In genomic region chr15:82145408-82145807, GRCm38 (mm10) we compare ENCODE assay signal across 8 mouse cellular contexts. TPM values are rescaled to one million over a fixed set of nuclear protein-coding genes. Genes with fewer than 3 reads are reported as not detected.
DNase-seq lines count a peak whose midpoint lies in the region; ATAC-seq and TF ChIP-seq lines count a peak whose summit lies in the region.

No protein-coding gene starts in this region.

- no peak for TF ChIP-seq EP300 in liver, postnatal 0 days (IDR thresholded peaks at IDR 0.05; ENCODE audit: low read depth)

- H3K9ac ChIP-seq in heart, embryonic 12.5 days = no peak overlapping the region
- H3K9ac ChIP-seq in ES-E14 (ENCODE audit: insufficient read depth, low read depth, low read length, poor library complexity, severe bottlenecking) = no peak overlapping the region; the same call in 1 of the 2 replicates
- no peak overlapping the region for H3K9ac ChIP-seq in forebrain, embryonic 15.5 days (replicated peaks)
- no peak overlapping the region for H3K9ac ChIP-seq in liver, postnatal 0 days (replicated peaks)

- peak overlapping the region; percentile 95 for H3K27ac ChIP-seq in heart, embryonic 12.5 days (ENCODE audit: poor library complexity, severe bottlenecking)
- peak overlapping the region; percentile 93 for H3K27ac ChIP-seq in ES-E14 (ENCODE audit: insufficient read depth, low read depth, low read length, poor library complexity, severe bottlenecking)
- peak overlapping the region; percentile 99 for H3K27ac ChIP-seq in forebrain, embryonic 15.5 days (replicated peaks)
- peak overlapping the region; percentile 90; the same call in 1 of the 2 replicates for H3K27ac ChIP-seq in liver, postnatal 0 days (ENCODE audit: low read depth)

- ATAC-seq in heart, embryonic 12.5 days (ENCODE audit: insufficient number of reproducible peaks, low FRiP score) = no peak
- ATAC-seq in forebrain, embryonic 15.5 days (replicated peaks) = no peak
- no peak for ATAC-seq in liver, postnatal 0 days
- ATAC-seq in erythroid progenitor cell, adult 5-6 weeks (replicated peaks; ENCODE audit: low FRiP score, poor library complexity, severe bottlenecking) = no peak

- WGBS in heart, embryonic 12.5 days = 9% methylated on average over 2 of the region's 2 CpGs
- WGBS in forebrain, embryonic 15.5 days = 44% methylated on average over 2 of the region's 2 CpGs
- WGBS in liver, postnatal 0 days (ENCODE audit: insufficient replicate concordance) = 14% methylated on average over 2 of the region's 2 CpGs

- H3K9me3 ChIP-seq in heart, embryonic 12.5 days (replicated peaks) = no peaks in the 10 kb centered on the region
- no peaks in the 10 kb centered on the region for H3K9me3 ChIP-seq in ES-E14 (ENCODE audit: control insufficient read depth, insufficient read depth, low read depth, low read length)
- no peaks in the 10 kb centered on the region for H3K9me3 ChIP-seq in forebrain, embryonic 15.5 days
- H3K9me3 ChIP-seq in liver, postnatal 0 days (ENCODE audit: low read length) = no peaks in the 10 kb centered on the region

- no peaks in the 10 kb centered on the region for H3K36me3 ChIP-seq in heart, embryonic 12.5 days
- H3K36me3 ChIP-seq in ES-E14 (ENCODE audit: control insufficient read depth, insufficient read depth, low read length, poor library complexity, severe bottlenecking) = peaks cover 12% of the 10 kb centered on the region; the same call in 1 of the 2 replicates
- H3K36me3 ChIP-seq in forebrain, embryonic 15.5 days = peaks cover 4% of the 10 kb centered on the region; the same call in 1 of the 2 replicates
- H3K36me3 ChIP-seq in liver, postnatal 0 days (replicated peaks; ENCODE audit: insufficient read depth, low read length) = 0 out of 2 replicates have a peak, but pooled peaks cover 2% of the 10 kb centered on the region

- no peaks in the 10 kb centered on the region for H3K27me3 ChIP-seq in heart, embryonic 12.5 days (replicated peaks)
- no peaks in the 10 kb centered on the region for H3K27me3 ChIP-seq in forebrain, embryonic 15.5 days
- H3K27me3 ChIP-seq in liver, postnatal 0 days (ENCODE audit: insufficient read depth, low read length) = no peaks in the 10 kb centered on the region

- no peak for TF ChIP-seq CTCF in liver, postnatal 0 days (IDR thresholded peaks at IDR 0.05; ENCODE audit: low read depth)

- in situ Hi-C loops in ES-E14 (cut with MboI; ENCODE audit: low sequenced_read_pairs in 2 of 2, unreplicated experiment in 2 of 2) = loop anchor here in 1 of 2 experiments (10.0 kb wide), 1 partner anchor 89 kb away; no protein-coding TSS in a partner anchor

- H3K4me3 ChIP-seq in heart, embryonic 12.5 days = no peak overlapping the region
- H3K4me3 ChIP-seq in ES-E14 (ENCODE audit: insufficient read depth in 1 of 2, low read depth in 1 of 2, low read length in 2 of 2, poor library complexity in 1 of 2, severe bottlenecking in 1 of 2) = no peak overlapping the region
- no peak overlapping the region for H3K4me3 ChIP-seq in forebrain, embryonic 15.5 days
- H3K4me3 ChIP-seq in liver, postnatal 0 days (ENCODE audit: low read depth, low read length) = no peak overlapping the region

- no peak for DNase-seq in heart, adult 8-10 months (ENCODE audit: low spot score)
- no peak for DNase-seq in ES-E14 (ENCODE audit: low read depth, low spot score)
- DNase-seq in liver, postnatal 0 days = no peak
- no peak for DNase-seq in T-cell, adult 2 months (ENCODE audit: low spot score)
- DNase-seq in gastrocnemius, postnatal 4 days (ENCODE audit: low spot score in 2 of 2) = no peak

- no peak overlapping the region for H3K4me2 ChIP-seq in heart, embryonic 12.5 days
- no peak overlapping the region for H3K4me2 ChIP-seq in forebrain, embryonic 15.5 days (replicated peaks)
- H3K4me2 ChIP-seq in liver, postnatal 0 days (ENCODE audit: low read depth, low read length) = no peak overlapping the region

- H3K4me1 ChIP-seq in heart, embryonic 12.5 days (replicated peaks) = peaks cover 53% of the 10 kb centered on the region
- peaks cover 11 to 14% of the 10 kb centered on the region in 2 experiments for H3K4me1 ChIP-seq in ES-E14 (ENCODE audit: control insufficient read depth in 2 of 2, insufficient read depth in 2 of 2, low read length in 2 of 2, poor library complexity in 1 of 2)
- peaks cover 46% of the 10 kb centered on the region for H3K4me1 ChIP-seq in forebrain, embryonic 15.5 days
- H3K4me1 ChIP-seq in liver, postnatal 0 days (ENCODE audit: insufficient read depth) = peaks cover 39% of the 10 kb centered on the region

TF ChIP-seq in ES-E14, 5 proteins besides CTCF, POLR2A, EP300 and RAD21:
- TF ChIP-seq MAFK (IDR thresholded peaks at IDR 0.05; ENCODE audit: insufficient read depth, low read depth, low read length) = no peak
- no peak for TF ChIP-seq CHD2 (IDR thresholded peaks at IDR 0.05; ENCODE audit: low read depth, low read length)
- TF ChIP-seq ZC3H11A (IDR thresholded peaks at IDR 0.05; ENCODE audit: borderline replicate concordance, low read depth, low read length) = no peak
- TF ChIP-seq ZNF384 (IDR thresholded peaks at IDR 0.05; ENCODE audit: low read depth, low read length) = no peak
- TF ChIP-seq HCFC1 (IDR thresholded peaks at IDR 0.05; ENCODE audit: borderline replicate concordance, insufficient read depth, low read length) = no peak

RNA-seq across cellular contexts. Expression of gene Srebf2, which starts 1.6 kb away (rescaled TPM):
- 110 and 118 TPM in 2 replicates for polyA plus RNA-seq in heart, embryonic 12.5 days (2016; fragmentation: Nextera tagmentation; extraction: Ambion mirVana)
- total RNA-seq in heart, adult 8-10 months (2022) = 10 to 100 TPM; 20.0 to 25.1 (median 21.6) TPM
- 173 and 211 TPM in 2 replicates for total RNA-seq in ES-E14 (2012; rRNA removed)
- 223 and 225 TPM in 2 replicates for polyA plus RNA-seq in forebrain, embryonic 15.5 days (2015; fragmentation: Nextera tagmentation; extraction: Ambion mirVana)
- 30.3 and 33.6 TPM in 2 replicates for polyA plus RNA-seq in liver, postnatal 0 days (2015; fragmentation: Nextera tagmentation; extraction: Ambion mirVana)
- total RNA-seq in gastrocnemius, postnatal 4 days (2021) = 10 to 100 TPM; 77.9 to 96.4 TPM
- 40.7 and 42.9 TPM in 2 replicates for total RNA-seq in erythroid progenitor cell, adult 5-6 weeks (2015; ENCODE audit: low replicate concordance)
- 36.2 and 43.0 TPM in 2 replicates for total RNA-seq in erythroid progenitor cell, adult 5-6 weeks (2017; ENCODE audit: low replicate concordance)

RNA-seq across cellular contexts. Expression of gene Ccdc134, which starts 17.7 kb away (rescaled TPM):
- 8.7 and 11.1 TPM in 2 replicates for polyA plus RNA-seq in heart, embryonic 12.5 days (2016; fragmentation: Nextera tagmentation; extraction: Ambion mirVana)
- total RNA-seq in heart, adult 8-10 months (2022) = 1 to 10 TPM; 3.5 to 4.5 (median 4.2) TPM
- total RNA-seq in ES-E14 (2012; rRNA removed) = 28.8 and 31.7 TPM in 2 replicates
- polyA plus RNA-seq in forebrain, embryonic 15.5 days (2015; fragmentation: Nextera tagmentation; extraction: Ambion mirVana) = 17.7 and 18.4 TPM in 2 replicates
- 3.6 and 4.0 TPM in 2 replicates for polyA plus RNA-seq in liver, postnatal 0 days (2015; fragmentation: Nextera tagmentation; extraction: Ambion mirVana)
- total RNA-seq in gastrocnemius, postnatal 4 days (2021) = 10 to 100 TPM; 45.5 to 49.4 TPM
- 2.9 and 12.6 TPM in 2 replicates for total RNA-seq in erythroid progenitor cell, adult 5-6 weeks (2015; ENCODE audit: low replicate concordance)
- 5.5 and 5.8 TPM in 2 replicates for total RNA-seq in erythroid progenitor cell, adult 5-6 weeks (2017; ENCODE audit: low replicate concordance)
